Mouse (Mus musculus) thymus, adult 2 months (tissue): Measurements from ENCODE around the gene Rcan2.

Source experiments
- CTCF ChIP-seq: fragments of 200-500 bp; IDR thresholded peaks from 2 replicates; pipeline ENCODE4 v1.5.1; 2012; ENCODE audit warnings: mild to moderate bottlenecking, control low read depth, low read length, moderate library complexity, borderline replicate concordance; ENCODE audit not compliant: control insufficient read depth, poor library complexity, insufficient read depth; ENCODE audit errors: extremely low read depth
- POLR2A ChIP-seq: fragments of 200-500 bp; IDR thresholded peaks from 2 replicates; pipeline ENCODE4 v1.6.1; 2012; ENCODE audit warnings: mild to moderate bottlenecking, low read length, control low read depth, moderate library complexity; ENCODE audit not compliant: control insufficient read depth, poor library complexity, insufficient read depth; ENCODE audit errors: extremely low read depth

- TF ChIP-seq CTCF (no peak), POLR2A (no peak)
Observed at GRCm38 (mm10) chr17:43899405-43900092, 98.4 kb downstream of the Rcan2 start.
